Mouse (Mus musculus): ENCODE measurements around the gene S100a7a. TPM values are rescaled to one million over a fixed set of nuclear protein-coding genes. Genes with fewer than 3 reads are reported as not detected.

Gene S100a7a
- polyA plus RNA-seq, 1 experiment: 0.37 TPM

DNA sequence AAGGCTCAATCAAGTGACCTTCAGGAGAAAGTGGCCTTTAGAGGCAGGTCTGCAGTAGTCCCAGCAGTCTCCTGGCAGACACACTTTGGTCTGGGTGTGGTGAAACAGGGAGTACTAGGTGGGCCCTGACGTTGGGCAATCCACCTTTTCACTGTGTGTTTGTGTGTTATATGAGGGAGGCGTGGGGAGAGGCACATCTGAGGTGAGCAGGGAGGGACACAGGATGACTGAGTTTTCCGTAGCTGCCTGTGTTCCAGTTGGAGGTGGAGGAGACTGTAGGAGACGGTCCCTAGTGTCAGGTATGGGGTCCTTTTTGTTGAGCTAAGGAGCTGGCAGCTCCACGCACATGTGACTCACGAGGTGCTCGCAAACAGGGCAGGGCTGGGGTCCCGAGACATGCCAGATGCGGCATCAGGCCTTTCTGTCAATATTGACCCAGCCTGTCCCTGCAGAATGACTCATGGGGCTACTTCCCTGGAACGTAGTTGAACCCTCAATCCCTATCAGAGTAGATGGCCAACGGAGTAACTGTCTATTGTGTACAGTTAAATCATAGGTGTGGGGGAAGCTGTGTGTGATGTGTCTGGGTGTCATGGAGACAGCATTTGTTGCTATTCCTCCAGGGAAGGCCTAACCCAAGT, 39.1 kb upstream of the S100a7a start:
- Histone ChIP-seq H3K4me3 (peak overlapping the region; percentile 99), H3K27me3 (ENCODE audit: control insufficient read depth, insufficient read depth, insufficient read length) (no peaks in the 10 kb centered on the region)

DNA sequence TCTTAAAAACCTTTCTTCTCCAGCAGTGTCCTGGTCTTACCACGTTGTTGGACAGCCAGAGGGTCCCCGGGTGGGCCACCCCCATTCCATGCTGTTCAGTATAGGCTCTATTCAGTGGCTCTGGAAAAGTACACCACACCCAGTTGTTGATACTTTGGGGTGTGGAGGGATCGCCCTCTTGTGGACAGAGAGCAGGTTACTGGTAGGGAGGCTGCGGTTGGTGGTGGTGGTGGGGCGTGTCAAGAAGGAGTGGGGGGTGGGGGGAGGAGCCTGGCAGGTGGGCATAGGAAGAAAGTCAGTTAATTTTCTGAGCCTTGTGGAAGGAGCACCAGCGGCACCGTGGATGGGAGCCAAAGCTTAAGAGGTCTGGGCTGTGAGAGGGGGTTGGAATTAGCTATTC, 38.4 kb upstream of the S100a7a start:
- H3K4me2 ChIP-seq (ENCODE audit: low read depth): peak overlapping the region; percentile 90
- no peak for TF ChIP-seq CEBPB (IDR thresholded peaks at IDR 0.05; ENCODE audit: insufficient read depth, poor library complexity, severe bottlenecking)
- TF ChIP-seq USF1 (IDR thresholded peaks at IDR 0.05; ENCODE audit: low read depth): no peak
- TF ChIP-seq POLR2A (IDR thresholded peaks at IDR 0.05; ENCODE audit: insufficient read length, low read depth): peak; percentile 33
- TF ChIP-seq POLR2AphosphoS2 (IDR thresholded peaks at IDR 0.05; ENCODE audit: insufficient read length, low read depth): peak; percentile 54
- H3K79me2 ChIP-seq (ENCODE audit: control insufficient read depth, insufficient read depth): peaks cover 29% of the 10 kb centered on the region
- peaks cover 47% of the 10 kb centered on the region for H3K36me3 ChIP-seq (ENCODE audit: control insufficient read depth, insufficient read depth)
- peak overlapping the region; percentile 99 for H3K4me3 ChIP-seq
- no peak overlapping the region for H3ac ChIP-seq (ENCODE audit: control insufficient read depth, insufficient read length)
- H3K27me3 ChIP-seq (ENCODE audit: control insufficient read depth, insufficient read depth, insufficient read length): no peaks in the 10 kb centered on the region

More for the DNA sequence above, 39.1 kb upstream of the S100a7a start:
- peak overlapping the region; percentile 30 for H3ac ChIP-seq (ENCODE audit: control insufficient read depth, insufficient read length)
- peaks cover 29% of the 10 kb centered on the region for H3K79me2 ChIP-seq (ENCODE audit: control insufficient read depth, insufficient read depth)
- peak overlapping the region; percentile 90 for H3K4me2 ChIP-seq (ENCODE audit: low read depth)
- peaks cover 47% of the 10 kb centered on the region for H3K36me3 ChIP-seq (ENCODE audit: control insufficient read depth, insufficient read depth)
- TF ChIP-seq POLR2AphosphoS2 (IDR thresholded peaks at IDR 0.05; ENCODE audit: insufficient read length, low read depth) (peak; percentile 77), SRF (IDR thresholded peaks at IDR 0.05; ENCODE audit: control insufficient read depth, insufficient read length, low read depth) (no peak), POLR2A (IDR thresholded peaks at IDR 0.05; ENCODE audit: insufficient read length, low read depth) (peak; percentile 54)

DNA sequence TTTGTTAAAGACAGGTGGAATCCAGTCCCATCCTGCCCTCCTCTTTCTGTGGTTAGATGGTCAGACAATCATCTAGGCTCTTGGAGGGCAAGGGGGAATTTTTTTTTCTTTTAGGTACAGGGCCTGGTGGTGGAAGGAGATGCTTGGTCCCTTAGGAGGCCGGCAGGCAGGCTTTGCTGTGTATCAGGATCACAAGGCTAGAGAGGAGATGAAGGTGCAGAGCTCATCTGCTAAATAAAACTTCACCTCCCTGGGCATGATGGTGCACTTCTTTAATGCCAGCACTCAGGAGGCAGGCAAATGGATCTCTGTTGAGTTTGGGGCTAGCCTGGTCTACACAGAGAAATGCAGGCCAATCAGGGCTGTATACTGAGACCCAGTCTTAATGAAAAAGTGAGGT, 37.9 kb upstream of the S100a7a start:
- peaks cover 47% of the 10 kb centered on the region for H3K36me3 ChIP-seq (ENCODE audit: control insufficient read depth, insufficient read depth)
- TF ChIP-seq TCF3 (IDR thresholded peaks at IDR 0.05; ENCODE audit: insufficient read length, low read depth) (no peak), E2F4 (IDR thresholded peaks at IDR 0.05; ENCODE audit: insufficient read depth) (no peak), TCF12 (IDR thresholded peaks at IDR 0.05; ENCODE audit: insufficient read depth, poor library complexity, severe bottlenecking) (no peak), SRF (IDR thresholded peaks at IDR 0.05; ENCODE audit: control insufficient read depth, insufficient read length, low read depth) (no peak), USF1 (IDR thresholded peaks at IDR 0.05; ENCODE audit: low read depth) (no peak), CEBPB (IDR thresholded peaks at IDR 0.05; ENCODE audit: insufficient read depth, poor library complexity, severe bottlenecking) (no peak), REST (IDR thresholded peaks at IDR 0.05; ENCODE audit: insufficient read depth, insufficient read length) (no peak), MAX (IDR thresholded peaks at IDR 0.05; ENCODE audit: low read depth) (no peak), POLR2AphosphoS2 (IDR thresholded peaks at IDR 0.05; ENCODE audit: insufficient read length, low read depth) (no peak), MYOD1 (IDR thresholded peaks at IDR 0.05; ENCODE audit: control insufficient read depth in 1 of 3, insufficient read length in 2 of 3, low read depth in 2 of 3) (no peak), POLR2A (IDR thresholded peaks at IDR 0.05; ENCODE audit: insufficient read length, low read depth) (no peak), MYOG (IDR thresholded peaks at IDR 0.05; ENCODE audit: control insufficient read depth in 1 of 3, insufficient read depth in 1 of 3, insufficient read length in 2 of 3, low read depth in 2 of 3) (no peak)
- peak overlapping the region; percentile 90 for H3K4me2 ChIP-seq (ENCODE audit: low read depth)
- H3K79me2 ChIP-seq (ENCODE audit: control insufficient read depth, insufficient read depth): peaks cover 29% of the 10 kb centered on the region
- H3K4me3 ChIP-seq: peak overlapping the region; percentile 99
- no peak overlapping the region for H3ac ChIP-seq (ENCODE audit: control insufficient read depth, insufficient read length)
- H3K27me3 ChIP-seq (ENCODE audit: control insufficient read depth, insufficient read depth, insufficient read length): no peaks in the 10 kb centered on the region

DNA sequence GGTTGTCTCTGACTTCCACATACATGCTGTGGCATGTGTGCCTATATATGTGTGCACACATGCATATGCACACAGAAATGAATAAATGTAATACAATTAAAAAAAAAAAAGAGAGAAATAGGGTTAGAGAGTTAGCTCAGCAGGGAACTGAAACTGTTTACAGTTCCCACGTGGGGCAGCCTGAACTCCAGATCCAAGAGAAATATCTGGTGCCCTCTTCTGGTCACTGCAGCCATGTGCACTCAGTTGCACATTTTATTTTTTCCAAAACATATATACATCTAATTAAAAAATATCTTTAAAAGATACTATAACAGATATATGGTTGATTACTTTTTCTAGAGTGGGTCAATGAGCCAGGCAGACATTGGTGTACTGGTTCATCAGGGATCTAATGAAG, 36.2 kb upstream of the S100a7a start:
- H3K36me3 ChIP-seq (ENCODE audit: control insufficient read depth, insufficient read depth): peaks cover 47% of the 10 kb centered on the region
- no peak overlapping the region for H3K4me2 ChIP-seq (ENCODE audit: low read depth)
- H3K27me3 ChIP-seq (ENCODE audit: control insufficient read depth, insufficient read depth, insufficient read length): no peaks in the 10 kb centered on the region
- no peak overlapping the region for H3ac ChIP-seq (ENCODE audit: control insufficient read depth, insufficient read length)
- H3K4me3 ChIP-seq: no peak overlapping the region
- TF ChIP-seq REST (IDR thresholded peaks at IDR 0.05; ENCODE audit: insufficient read depth, insufficient read length) (no peak), MAX (IDR thresholded peaks at IDR 0.05; ENCODE audit: low read depth) (no peak), POLR2A (IDR thresholded peaks at IDR 0.05; ENCODE audit: insufficient read length, low read depth) (no peak), CEBPB (IDR thresholded peaks at IDR 0.05; ENCODE audit: insufficient read depth, poor library complexity, severe bottlenecking) (no peak), TCF3 (IDR thresholded peaks at IDR 0.05; ENCODE audit: insufficient read length, low read depth) (no peak), SRF (IDR thresholded peaks at IDR 0.05; ENCODE audit: control insufficient read depth, insufficient read length, low read depth) (no peak), USF1 (IDR thresholded peaks at IDR 0.05; ENCODE audit: low read depth) (no peak), POLR2AphosphoS2 (IDR thresholded peaks at IDR 0.05; ENCODE audit: insufficient read length, low read depth) (no peak), E2F4 (IDR thresholded peaks at IDR 0.05; ENCODE audit: insufficient read depth) (no peak), MYOD1 (IDR thresholded peaks at IDR 0.05; ENCODE audit: control insufficient read depth in 1 of 3, insufficient read length in 2 of 3, low read depth in 2 of 3) (no peak)
- peaks cover 29% of the 10 kb centered on the region for H3K79me2 ChIP-seq (ENCODE audit: control insufficient read depth, insufficient read depth)

DNA sequence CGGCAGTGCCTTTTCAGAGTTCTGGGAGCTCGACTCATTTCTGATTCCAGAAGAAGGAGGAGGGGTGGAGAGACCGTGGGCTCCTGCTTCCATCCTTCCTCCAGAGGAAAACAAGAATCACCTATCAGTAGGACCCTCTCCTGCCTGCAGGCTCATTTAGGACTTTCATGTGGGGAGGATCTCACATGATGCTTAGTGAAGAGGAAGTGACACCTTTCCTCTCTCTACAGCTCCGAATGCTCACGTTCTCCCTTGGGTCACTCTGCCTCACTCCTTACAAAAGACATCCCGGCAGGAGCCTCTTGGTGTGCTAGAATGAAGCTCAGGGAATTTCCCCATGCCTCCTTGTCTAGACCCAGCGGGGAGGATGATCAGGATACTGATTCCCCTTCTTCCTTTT, 32.3 kb upstream of the S100a7a start:
- H3K36me3 ChIP-seq (ENCODE audit: control insufficient read depth, insufficient read depth): peaks cover 22% of the 10 kb centered on the region
- H3K27me3 ChIP-seq (ENCODE audit: control insufficient read depth, insufficient read depth, insufficient read length): no peaks in the 10 kb centered on the region
- TF ChIP-seq MAX (IDR thresholded peaks at IDR 0.05; ENCODE audit: low read depth): no peak
- no peak for TF ChIP-seq REST (IDR thresholded peaks at IDR 0.05; ENCODE audit: insufficient read depth, insufficient read length)
- no peak for TF ChIP-seq CEBPB (IDR thresholded peaks at IDR 0.05; ENCODE audit: insufficient read depth, poor library complexity, severe bottlenecking)
- TF ChIP-seq USF1 (IDR thresholded peaks at IDR 0.05; ENCODE audit: low read depth): no peak
- TF ChIP-seq TCF3 (IDR thresholded peaks at IDR 0.05; ENCODE audit: insufficient read length, low read depth): no peak
- no peak for TF ChIP-seq POLR2A (IDR thresholded peaks at IDR 0.05; ENCODE audit: insufficient read length, low read depth)
- TF ChIP-seq MYOD1 (IDR thresholded peaks at IDR 0.05; ENCODE audit: control insufficient read depth in 1 of 3, insufficient read length in 2 of 3, low read depth in 2 of 3): no peak
- TF ChIP-seq E2F4 (IDR thresholded peaks at IDR 0.05; ENCODE audit: insufficient read depth): no peak
- TF ChIP-seq SRF (IDR thresholded peaks at IDR 0.05; ENCODE audit: control insufficient read depth, insufficient read length, low read depth): no peak
- no peak overlapping the region for H3K4me2 ChIP-seq (ENCODE audit: low read depth)
- H3ac ChIP-seq (ENCODE audit: control insufficient read depth, insufficient read length): no peak overlapping the region
- H3K4me3 ChIP-seq: no peak overlapping the region
- H3K79me2 ChIP-seq (ENCODE audit: control insufficient read depth, insufficient read depth): no peaks in the 10 kb centered on the region
